Mouse (Mus musculus): ENCODE measurements around the gene Adam19. TPM values are rescaled to one million over a fixed set of nuclear protein-coding genes. Genes with fewer than 3 reads are reported as not detected.

The Adam19 gene
- polyA plus RNA-seq, 1 experiment from 2014 or later, result 27.0 TPM

DNA sequence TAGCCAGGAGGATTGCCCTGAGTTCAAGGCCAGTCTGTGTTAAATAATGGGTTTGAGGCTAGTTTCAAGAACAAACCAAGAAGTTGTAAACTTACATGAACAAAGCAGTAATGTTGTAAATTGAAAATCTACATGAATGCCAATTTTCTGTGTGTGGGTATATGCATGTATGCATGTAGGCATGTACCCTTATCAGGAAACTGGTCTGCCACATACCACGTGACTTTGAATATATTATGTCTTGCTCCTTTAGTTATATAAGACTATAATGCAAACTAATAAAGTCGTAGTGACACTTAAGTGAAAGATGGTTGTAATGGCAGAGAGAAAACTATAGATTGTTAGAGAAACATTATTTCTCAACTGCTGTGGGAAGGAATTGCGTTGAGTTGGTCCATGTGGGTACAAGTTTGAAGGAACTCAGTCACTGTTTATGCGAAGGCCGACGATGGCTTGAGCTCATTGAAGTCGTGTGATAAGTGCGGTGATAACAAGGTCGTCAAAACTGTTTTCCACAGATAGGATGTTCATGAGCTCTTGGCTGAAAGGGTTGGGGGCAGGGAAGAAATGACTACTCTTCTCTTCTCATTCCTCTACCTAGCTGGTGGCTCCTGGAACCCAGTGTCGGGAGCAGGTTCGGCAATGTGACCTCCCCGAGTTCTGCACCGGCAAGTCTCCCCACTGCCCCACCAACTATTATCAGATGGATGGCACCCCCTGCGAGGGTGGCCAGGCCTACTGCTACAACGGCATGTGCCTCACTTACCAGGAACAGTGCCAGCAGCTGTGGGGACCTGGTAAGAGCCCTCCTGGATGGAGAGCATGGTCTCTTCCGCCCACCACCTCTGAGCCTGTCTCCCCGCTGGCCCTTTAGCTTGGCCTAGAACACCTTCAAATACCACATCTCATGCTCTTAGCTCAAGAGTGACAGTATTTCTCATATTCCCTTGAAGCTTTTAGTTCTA is 75.5 kb downstream of the Adam19 start:
- DNase-seq (no peak), ATAC-seq (ENCODE audit: insufficient read depth) (no peak)
- H3K9me3 ChIP-seq (ENCODE audit: low read depth, low read length), result no peaks in the 10 kb centered on the region
- H3K9ac ChIP-seq, result no peak overlapping the region
- 78% methylated on average over 17 of the region's 17 CpGs for WGBS
- no peaks in the 10 kb centered on the region for H3K4me1 ChIP-seq (ENCODE audit: insufficient read depth)
- H3K4me3 ChIP-seq (ENCODE audit: low read depth, low read length), result no peak overlapping the region
- H3K4me2 ChIP-seq, result no peak overlapping the region
- H3K36me3 ChIP-seq (ENCODE audit: insufficient read depth), result peaks cover 68% of the 10 kb centered on the region
- no peak for TF ChIP-seq CTCF (IDR thresholded peaks at IDR 0.05; ENCODE audit: low read depth)
- H3K27ac ChIP-seq (ENCODE audit: low read depth), result no peak overlapping the region
- H3K27me3 ChIP-seq (ENCODE audit: insufficient read depth, low read length), result no peaks in the 10 kb centered on the region

DNA sequence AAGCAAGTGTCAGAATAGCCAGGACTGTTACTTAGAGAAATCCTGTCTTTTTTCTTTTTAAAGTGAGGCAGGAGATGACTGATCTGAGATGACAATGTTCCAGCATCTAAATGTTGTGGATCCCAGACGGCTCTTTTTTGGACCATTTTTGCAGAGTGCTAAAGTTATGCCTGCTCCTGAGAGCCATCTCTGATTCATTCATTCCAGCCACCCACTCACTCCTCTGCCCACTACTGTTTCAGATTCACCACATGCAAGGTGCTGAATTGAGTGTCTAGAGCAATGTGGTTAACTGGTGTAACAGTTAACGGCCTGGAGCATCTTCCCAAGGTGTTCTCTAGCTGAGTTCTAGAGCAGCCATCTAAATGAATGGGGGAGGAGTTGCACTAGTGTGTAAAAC is 79.1 kb downstream of the Adam19 start:
- no peaks in the 10 kb centered on the region for H3K27me3 ChIP-seq (ENCODE audit: insufficient read depth, low read length)
- peaks cover 72% of the 10 kb centered on the region for H3K36me3 ChIP-seq (ENCODE audit: insufficient read depth)
- no peak overlapping the region for H3K27ac ChIP-seq (ENCODE audit: low read depth)
- H3K4me3 ChIP-seq (ENCODE audit: low read depth, low read length), result no peak overlapping the region
- no peaks in the 10 kb centered on the region for H3K9me3 ChIP-seq (ENCODE audit: low read depth, low read length)
- no peak overlapping the region for H3K4me2 ChIP-seq
- 91% methylated on average over 2 of the region's 2 CpGs for whole genome bisulfite sequencing
- H3K9ac ChIP-seq, result no peak overlapping the region
- no peak for DNase-seq
- TF ChIP-seq CTCF (IDR thresholded peaks at IDR 0.05; ENCODE audit: low read depth), result no peak
- no peaks in the 10 kb centered on the region for H3K4me1 ChIP-seq (ENCODE audit: insufficient read depth)
- no peak for ATAC-seq (ENCODE audit: insufficient read depth)

DNA sequence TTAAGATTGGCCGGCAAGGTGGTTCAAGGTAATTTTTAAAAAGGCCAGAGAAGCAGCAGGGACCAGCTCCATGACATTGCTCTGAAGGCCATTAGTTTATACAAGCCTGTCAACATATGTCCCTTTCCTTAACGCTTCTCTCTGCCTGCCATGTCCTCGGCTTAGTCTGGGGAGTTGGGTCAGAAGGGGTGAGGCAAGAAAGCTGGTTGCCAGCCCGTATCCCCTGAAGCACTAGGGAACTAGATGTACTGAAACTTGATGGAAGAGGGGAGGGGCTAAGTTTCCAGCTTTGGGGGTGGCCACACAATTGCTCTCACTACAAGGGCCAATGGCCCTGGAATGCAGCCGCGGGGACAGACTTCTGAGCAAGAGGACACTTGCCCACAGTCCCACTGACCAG is 87.5 kb downstream of the Adam19 start:
- H3K4me3 ChIP-seq (ENCODE audit: low read depth, low read length), result no peak overlapping the region
- H3K27me3 ChIP-seq (ENCODE audit: insufficient read depth, low read length), result no peaks in the 10 kb centered on the region
- no peak overlapping the region for H3K9ac ChIP-seq
- H3K4me2 ChIP-seq, result no peak overlapping the region
- ATAC-seq (ENCODE audit: insufficient read depth) (no peak), DNase-seq (no peak)
- H3K36me3 ChIP-seq (ENCODE audit: insufficient read depth), result peaks cover 64% of the 10 kb centered on the region
- no peaks in the 10 kb centered on the region for H3K4me1 ChIP-seq (ENCODE audit: insufficient read depth)
- H3K9me3 ChIP-seq (ENCODE audit: low read depth, low read length), result no peaks in the 10 kb centered on the region
- 68% methylated on average over 6 of the region's 6 CpGs for WGBS
- TF ChIP-seq CTCF (IDR thresholded peaks at IDR 0.05; ENCODE audit: low read depth), result no peak
- no peak overlapping the region for H3K27ac ChIP-seq (ENCODE audit: low read depth)

DNA sequence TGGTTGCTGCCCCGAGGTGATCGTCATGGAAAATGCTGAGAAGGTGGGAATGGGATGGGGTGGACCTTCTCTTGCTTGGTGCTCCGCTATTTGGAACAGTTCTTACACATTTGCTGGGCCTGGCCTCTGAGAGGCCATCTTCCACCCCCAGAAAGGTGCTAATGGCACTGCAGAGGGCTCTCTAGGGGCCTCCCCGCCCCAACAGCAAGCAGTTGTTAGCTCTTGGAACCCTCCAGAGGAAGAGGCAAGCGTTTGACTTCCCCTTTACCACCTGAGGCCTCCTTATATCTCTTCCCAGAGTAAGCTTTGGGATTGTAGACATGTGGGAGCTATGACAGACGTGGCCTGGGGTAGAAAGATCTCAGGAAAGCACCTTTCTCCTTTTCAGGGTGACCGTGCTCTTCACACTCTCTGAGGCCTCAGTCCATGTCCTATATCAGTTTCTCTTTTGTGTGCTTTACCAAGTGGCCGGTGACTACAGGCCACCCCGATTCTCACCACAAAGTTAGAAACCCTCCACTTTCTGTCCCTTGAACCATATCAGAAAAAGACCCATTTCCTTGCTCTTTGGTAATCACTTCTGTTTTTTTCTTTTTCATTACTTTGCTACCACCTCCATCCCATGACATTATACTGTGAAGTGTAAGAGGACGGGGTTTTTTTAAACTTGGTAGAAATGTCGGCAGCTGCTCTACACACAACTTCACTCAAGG is 89.5 kb downstream of the Adam19 start:
- Histone ChIP-seq H3K4me2 (no peak overlapping the region), H3K9ac (no peak overlapping the region), H3K4me1 (ENCODE audit: insufficient read depth) (no peaks in the 10 kb centered on the region), H3K27ac (ENCODE audit: low read depth) (no peak overlapping the region), H3K9me3 (ENCODE audit: low read depth, low read length) (no peaks in the 10 kb centered on the region), H3K4me3 (ENCODE audit: low read depth, low read length) (no peak overlapping the region), H3K36me3 (ENCODE audit: insufficient read depth) (peaks cover 45% of the 10 kb centered on the region), H3K27me3 (ENCODE audit: insufficient read depth, low read length) (no peaks in the 10 kb centered on the region)
- DNase-seq (no peak), ATAC-seq (ENCODE audit: insufficient read depth) (no peak)
- TF ChIP-seq CTCF (IDR thresholded peaks at IDR 0.05; ENCODE audit: low read depth), result no peak
- WGBS, result 83% methylated on average over 11 of the region's 11 CpGs

DNA sequence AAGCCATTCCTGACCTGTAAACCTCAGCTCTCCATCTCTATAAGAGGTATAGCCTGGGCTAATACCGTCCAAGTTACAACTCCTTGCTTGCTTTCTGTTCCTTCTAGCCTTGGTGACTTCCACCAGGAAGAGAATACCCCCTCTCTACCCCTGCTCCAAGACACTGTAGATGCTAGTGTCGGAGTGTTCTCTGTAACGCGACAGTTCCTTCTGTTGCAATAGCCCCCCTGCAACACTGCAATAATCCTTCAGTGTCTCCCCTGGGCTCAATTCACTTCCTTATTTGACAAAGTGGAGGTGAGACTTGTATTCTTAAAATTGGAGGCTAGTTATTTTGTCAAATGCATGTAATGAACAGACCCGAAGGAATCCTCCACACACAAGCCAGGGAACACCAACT is 90.8 kb downstream of the Adam19 start:
- no peaks in the 10 kb centered on the region for H3K9me3 ChIP-seq (ENCODE audit: low read depth, low read length)
- DNase-seq, result no peak
- no peak overlapping the region for H3K4me3 ChIP-seq (ENCODE audit: low read depth, low read length)
- H3K27me3 ChIP-seq (ENCODE audit: insufficient read depth, low read length), result no peaks in the 10 kb centered on the region
- TF ChIP-seq CTCF (IDR thresholded peaks at IDR 0.05; ENCODE audit: low read depth), result no peak
- 92% methylated on average over 5 of the region's 5 CpGs for WGBS
- H3K9ac ChIP-seq, result no peak overlapping the region
- H3K4me2 ChIP-seq, result no peak overlapping the region
- peaks cover 32% of the 10 kb centered on the region for H3K36me3 ChIP-seq (ENCODE audit: insufficient read depth)
- ATAC-seq (ENCODE audit: insufficient read depth), result no peak
- H3K27ac ChIP-seq (ENCODE audit: low read depth), result no peak overlapping the region
- H3K4me1 ChIP-seq (ENCODE audit: insufficient read depth), result no peaks in the 10 kb centered on the region

DNA sequence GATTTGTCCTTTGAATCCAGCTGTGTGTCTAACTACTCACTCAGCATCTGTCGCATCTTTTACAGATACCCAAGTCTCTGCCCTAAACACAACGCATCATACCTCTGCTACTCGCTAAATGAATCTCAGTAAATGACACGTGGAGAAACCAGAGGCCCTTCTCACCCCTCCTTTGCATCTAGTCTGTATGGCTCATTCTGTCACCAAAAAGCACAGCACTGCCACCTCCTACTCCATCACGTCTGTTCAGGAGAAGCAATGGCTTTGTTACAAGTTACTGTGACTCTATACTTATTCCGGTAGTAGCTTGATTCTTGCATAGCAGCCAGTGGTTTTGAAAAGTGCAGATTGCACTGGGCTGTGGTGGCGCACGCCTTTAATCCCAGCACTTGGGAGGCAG is 101.2 kb downstream of the Adam19 start:
- H3K36me3 ChIP-seq (ENCODE audit: insufficient read depth), result no peaks in the 10 kb centered on the region

DNA sequence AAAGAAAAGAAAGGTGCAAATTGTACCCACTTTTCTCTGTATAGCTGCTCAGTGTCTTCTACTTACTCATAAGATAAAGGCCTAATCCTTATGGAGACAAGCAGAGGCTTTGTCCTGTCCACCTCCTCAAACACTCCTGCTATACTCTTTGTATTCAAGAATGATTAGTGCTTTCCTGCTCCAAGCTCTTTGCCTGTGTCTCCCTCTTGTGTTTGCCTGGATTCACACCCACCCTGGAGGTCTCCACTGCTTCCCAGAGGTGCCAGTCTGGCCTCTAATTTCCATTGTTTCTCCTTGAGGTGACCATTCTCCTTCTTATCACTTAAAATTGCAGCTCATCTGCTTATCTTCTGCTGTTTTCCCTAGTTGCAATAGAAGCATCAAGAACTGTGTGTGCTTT is 101.7 kb downstream of the Adam19 start:
- no peak overlapping the region for H3K9ac ChIP-seq
- ATAC-seq (ENCODE audit: insufficient read depth), result no peak
- no peaks in the 10 kb centered on the region for H3K9me3 ChIP-seq (ENCODE audit: low read depth, low read length)
- H3K27me3 ChIP-seq (ENCODE audit: insufficient read depth, low read length), result no peaks in the 10 kb centered on the region
- no peak overlapping the region for H3K27ac ChIP-seq (ENCODE audit: low read depth)
- DNase-seq, result no peak
- no peaks in the 10 kb centered on the region for H3K36me3 ChIP-seq (ENCODE audit: insufficient read depth)
- peak; percentile 41 for TF ChIP-seq CTCF (IDR thresholded peaks at IDR 0.05; ENCODE audit: low read depth)
- H3K4me2 ChIP-seq, result no peak overlapping the region
- H3K4me1 ChIP-seq (ENCODE audit: insufficient read depth), result no peaks in the 10 kb centered on the region
- H3K4me3 ChIP-seq (ENCODE audit: low read depth, low read length), result no peak overlapping the region

More for the DNA sequence above, 101.2 kb downstream of the Adam19 start:
- H3K27me3 ChIP-seq (ENCODE audit: insufficient read depth, low read length), result no peaks in the 10 kb centered on the region
- TF ChIP-seq CTCF (IDR thresholded peaks at IDR 0.05; ENCODE audit: low read depth), result no peak
- H3K27ac ChIP-seq (ENCODE audit: low read depth), result no peak overlapping the region
- DNase-seq, result no peak
- no peaks in the 10 kb centered on the region for H3K4me1 ChIP-seq (ENCODE audit: insufficient read depth)
- no peak overlapping the region for H3K4me3 ChIP-seq (ENCODE audit: low read depth, low read length)
- ATAC-seq (ENCODE audit: insufficient read depth), result no peak
- H3K9me3 ChIP-seq (ENCODE audit: low read depth, low read length), result no peaks in the 10 kb centered on the region
- no peak overlapping the region for H3K9ac ChIP-seq
- H3K4me2 ChIP-seq, result no peak overlapping the region
- WGBS, result 83% methylated on average over 8 of the region's 8 CpGs
